Mouse (Mus musculus): ENCODE data around the gene Ceacam10. TPM values are rescaled to one million over a fixed set of nuclear protein-coding genes. Genes with fewer than 3 reads are reported as not detected.

Ceacam10 gene
- total RNA-seq, 2 experiments from 2014 or later = not detected

Other genes with a start within 250 kb of the Ceacam10 start
- gene Irgq, start 246.5 kb upstream of the Ceacam10 start, total RNA-seq (2021) = 10 to 100 TPM; 69.0 to 71.9 TPM
- gene Pinlyp, start 231.1 kb upstream of the Ceacam10 start, total RNA-seq (2021) = not detected
- 10 to 100 TPM; 34.8 to 43.0 TPM for gene Xrcc1, start 230.9 kb upstream of the Ceacam10 start, total RNA-seq (2021)
- 10 to 100 TPM in 1 of 2 experiments, 1 to 10 TPM in 1; 9.0 to 11.5 TPM for gene Ethe1, start 189.7 kb upstream of the Ceacam10 start, total RNA-seq (2021)
- gene Zfp575, start 189.6 kb upstream of the Ceacam10 start, total RNA-seq (2021) = 1 to 10 TPM; 5.6 to 6.2 TPM
- under 1 TPM; 0.19 to 0.20 TPM for gene Phldb3, start 166.4 kb upstream of the Ceacam10 start, total RNA-seq (2021)
- gene Lypd3, start 140.7 kb upstream of the Ceacam10 start, total RNA-seq (2021) = 1 to 10 TPM; 1.4 to 1.6 TPM
- not detected for gene Tex101, start 100.5 kb upstream of the Ceacam10 start, total RNA-seq (2021)
- gene BC049730, start 68.0 kb upstream of the Ceacam10 start, total RNA-seq (2021) = not detected
- not detected for gene Gm4763, start 50.3 kb upstream of the Ceacam10 start, total RNA-seq (2021)
- not detected for gene Cd177, start 16.9 kb upstream of the Ceacam10 start, total RNA-seq (2021)
- under 1 TPM in 1 of 2 experiments, not detected in 1; 0.81 TPM for gene Gm9844, start 85.0 kb downstream of the Ceacam10 start, total RNA-seq (2021)
- gene Lypd4, start 92.7 kb downstream of the Ceacam10 start, total RNA-seq (2021) = not detected
- gene Dmrtc2, start 92.9 kb downstream of the Ceacam10 start, total RNA-seq (2021) = not detected
- 100 to 1,000 TPM; 446 to 548 TPM for gene Rps19, start 107.2 kb downstream of the Ceacam10 start, total RNA-seq (2021)
- gene Cd79a, start 120.2 kb downstream of the Ceacam10 start, total RNA-seq (2021) = under 1 TPM in 1 of 2 experiments, not detected in 1; 0.42 TPM
- 10 to 100 TPM; 57.9 to 98.4 TPM for gene Arhgef1, start 125.7 kb downstream of the Ceacam10 start, total RNA-seq (2021)
- gene Gm4881, start 167.3 kb downstream of the Ceacam10 start, total RNA-seq (2021) = not detected
- gene Rabac1, start 195.5 kb downstream of the Ceacam10 start, total RNA-seq (2021) = 100 to 1,000 TPM; 270 to 302 TPM
- 1,000 to 10,000 TPM; 2,623 to 2,665 TPM for gene Atp1a3, start 228.8 kb downstream of the Ceacam10 start, total RNA-seq (2021)